Mouse (Mus musculus): ENCODE measurements around the gene Slc35f6. TPM values are rescaled to one million over a fixed set of nuclear protein-coding genes. Genes with fewer than 3 reads are reported as not detected.
A peak's percentile ranks its signal among the peaks of the same experiment; 100 is the strongest.
"Not testable (repeated sequence)": the region's sequence is repeated elsewhere in the genome, so short reads cannot be mapped to it uniquely, and the experiment has no call there.

Slc35f6 gene
- polyA plus RNA-seq, 1 experiment from 2014 or later, result 33.0 TPM

DNA sequence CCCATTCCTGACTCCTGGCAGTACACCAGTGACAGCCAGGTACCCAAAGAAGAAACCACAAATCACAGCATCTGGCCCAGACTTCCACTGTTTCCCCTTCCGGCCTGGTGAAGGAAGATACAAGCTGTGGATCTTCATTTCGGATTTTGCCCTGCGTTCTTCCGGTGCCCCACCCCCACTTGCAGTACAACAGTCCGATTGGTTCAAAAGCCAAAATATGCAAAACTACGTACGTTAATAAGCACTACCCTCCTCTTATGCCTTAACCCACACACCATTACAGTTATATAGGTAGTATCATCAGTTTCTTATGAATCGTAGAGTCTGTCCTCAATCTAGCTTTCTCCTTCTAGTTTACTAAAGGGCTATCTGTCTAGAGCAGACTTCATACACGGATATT lies 17.6 kb downstream of the Slc35f6 start:
- WGBS, result 93% methylated on average over 9 of the region's 9 CpGs
- no peak for ATAC-seq (replicated peaks)

DNA sequence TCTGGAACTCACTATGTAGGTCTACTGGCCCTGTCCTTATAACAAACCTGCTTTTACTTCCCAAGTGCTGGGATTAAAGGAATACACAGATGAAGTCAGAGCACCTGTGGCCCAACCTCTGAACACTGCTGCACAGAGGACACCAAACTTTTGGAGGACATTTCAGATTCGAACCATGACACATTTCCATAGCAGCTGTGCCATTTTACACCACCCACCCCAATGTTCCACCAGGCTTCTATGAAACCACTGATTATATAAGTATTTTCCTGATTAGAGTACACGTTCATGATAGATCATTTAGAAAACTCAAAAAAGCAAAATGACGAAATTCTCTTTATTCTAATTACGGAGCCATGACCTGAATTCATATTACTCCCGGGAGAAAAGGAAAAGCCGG lies 18.2 kb downstream of the Slc35f6 start:
- no peaks in the 10 kb centered on the region for H3K27me3 ChIP-seq (replicated peaks)
- no peaks in the 10 kb centered on the region for H3K36me3 ChIP-seq (replicated peaks)
- H3K4me1 ChIP-seq, result peaks cover 10% of the 10 kb centered on the region
- no peak for ATAC-seq (replicated peaks)
- peak overlapping the region; percentile 82 for H3K4me2 ChIP-seq
- H3K9ac ChIP-seq, result peak overlapping the region; percentile 36
- no peaks in the 10 kb centered on the region for H3K9me3 ChIP-seq
- H3K27ac ChIP-seq, result peak overlapping the region; percentile 66; the same call in 1 of the 2 replicates
- 62% methylated on average over 6 of the region's 6 CpGs for WGBS
- peak overlapping the region; percentile 62 for H3K4me3 ChIP-seq

More for the DNA sequence above, 17.6 kb downstream of the Slc35f6 start:
- Histone ChIP-seq H3K36me3 (replicated peaks) (no peaks in the 10 kb centered on the region), H3K4me2 (no peak overlapping the region), H3K4me1 (peaks cover 10% of the 10 kb centered on the region), H3K4me3 (no peak overlapping the region), H3K9me3 (no peaks in the 10 kb centered on the region), H3K27ac (no peak overlapping the region), H3K9ac (no peak overlapping the region), H3K27me3 (replicated peaks) (no peaks in the 10 kb centered on the region)

DNA sequence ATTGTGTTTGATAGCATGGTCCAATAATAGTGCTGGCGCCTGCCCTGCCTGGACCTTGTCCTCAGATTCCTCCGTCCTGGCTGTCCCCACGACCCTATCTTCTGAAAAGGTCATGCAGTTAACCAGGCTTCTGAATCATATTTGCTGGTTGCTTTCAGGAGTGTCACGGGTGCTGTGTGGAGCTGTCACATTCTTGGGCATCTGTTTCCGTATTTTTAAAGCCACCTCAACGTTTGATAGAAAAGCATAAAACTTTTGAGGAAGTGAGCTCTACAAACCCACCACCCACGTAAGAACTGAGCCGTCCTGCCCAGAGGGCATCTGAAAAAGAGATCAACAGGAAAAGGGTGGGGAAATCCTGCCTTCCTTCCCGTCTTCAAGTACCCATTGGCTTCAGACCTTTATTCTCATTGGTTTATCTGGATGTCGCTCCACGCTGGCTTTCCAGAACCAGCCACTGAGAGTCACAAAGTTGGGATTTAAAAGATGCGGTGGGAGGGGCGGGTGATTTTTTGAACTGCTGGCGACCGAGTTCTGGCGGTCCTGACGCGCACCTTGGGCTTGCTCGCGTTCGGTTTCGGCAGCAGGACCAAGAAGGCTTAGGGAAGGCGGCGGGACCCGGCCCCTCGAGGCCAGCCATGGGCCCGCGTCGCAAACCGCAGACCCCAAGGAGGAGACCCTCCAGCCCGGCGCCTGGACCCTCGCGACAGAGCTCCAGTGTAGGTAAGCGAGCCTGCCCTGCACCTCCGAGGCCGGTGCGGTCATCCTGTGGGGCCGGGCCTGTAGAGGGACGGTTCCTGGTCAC lies 18.9 kb downstream of the Slc35f6 start, which contains the start of gene Cenpa:
TSS of gene Cenpa (plus strand) at position 387 of the 805 bp plus-strand sequence.
- H3K9me3 ChIP-seq, result no peaks in the 10 kb centered on the region
- under 1% methylated on average over 40 of the region's 40 CpGs for WGBS
- peak within 1 kb of the TSS; percentile 66 for H3K27ac ChIP-seq
- peak; percentile 97 for ATAC-seq (replicated peaks)
- H3K36me3 ChIP-seq (replicated peaks), result no peaks in the 10 kb centered on the region
- H3K4me1 ChIP-seq, result peaks cover 10% of the 10 kb centered on the region
- H3K4me3 ChIP-seq, result peak within 1 kb of the TSS; percentile 62
- H3K4me2 ChIP-seq, result peak within 1 kb of the TSS; percentile 82
- H3K27me3 ChIP-seq (replicated peaks), result no peaks in the 10 kb centered on the region
- H3K9ac ChIP-seq, result peak within 1 kb of the TSS; percentile 48

DNA sequence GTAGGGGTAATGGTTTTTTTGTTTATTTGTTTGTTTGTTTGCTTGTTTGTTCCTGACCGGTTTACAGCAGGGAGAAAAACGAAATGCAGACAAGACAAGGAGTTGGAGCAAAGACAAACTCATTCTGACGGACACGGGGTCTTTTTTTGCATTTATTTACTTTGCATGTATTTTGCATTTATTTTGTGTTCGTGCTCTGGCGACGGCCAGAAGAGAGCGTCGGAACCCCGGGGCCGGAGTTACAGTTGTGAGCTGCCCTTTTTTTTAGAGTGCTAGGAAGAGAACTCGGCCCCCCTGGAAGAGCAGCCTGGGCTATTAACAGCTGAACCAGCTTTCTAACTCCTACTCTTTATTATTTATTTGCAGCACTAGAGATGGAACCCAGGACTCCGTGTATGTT lies 19.5 kb downstream of the Slc35f6 start:
- Histone ChIP-seq H3K9ac (peak overlapping the region; percentile 48), H3K36me3 (replicated peaks) (no peaks in the 10 kb centered on the region), H3K9me3 (no peaks in the 10 kb centered on the region), H3K27me3 (replicated peaks) (no peaks in the 10 kb centered on the region), H3K27ac (no peak overlapping the region), H3K4me2 (peak overlapping the region; percentile 82), H3K4me1 (peaks cover 10% of the 10 kb centered on the region), H3K4me3 (peak overlapping the region; percentile 62)
- no peak for ATAC-seq (replicated peaks)
- WGBS, result 1% methylated on average over 13 of the region's 13 CpGs

DNA sequence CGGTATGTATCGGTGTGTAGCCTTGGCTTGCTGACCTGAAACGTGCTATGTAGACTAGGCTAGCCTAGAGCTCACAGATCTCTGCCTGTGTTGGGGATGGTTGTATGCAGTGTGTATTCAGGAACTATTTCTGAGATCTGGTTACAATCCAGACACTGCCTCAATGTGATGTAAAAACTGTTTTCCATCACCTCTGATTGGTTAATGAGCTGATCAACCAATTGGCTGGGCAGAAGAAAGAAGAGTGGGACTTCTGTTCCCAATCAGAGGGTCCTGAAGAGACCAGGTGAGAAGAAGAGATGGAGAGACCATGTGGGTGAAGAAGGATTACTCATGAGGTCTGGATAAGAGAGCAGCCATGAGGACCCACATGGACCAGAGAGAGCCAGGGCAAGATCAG lies 20.0 kb downstream of the Slc35f6 start:
- H3K4me2 ChIP-seq, result peak overlapping the region; percentile 82
- H3K9me3 ChIP-seq, result no peaks in the 10 kb centered on the region
- H3K27me3 ChIP-seq (replicated peaks), result no peaks in the 10 kb centered on the region
- H3K36me3 ChIP-seq (replicated peaks), result no peaks in the 10 kb centered on the region
- no peak for ATAC-seq (replicated peaks)
- peaks cover 10% of the 10 kb centered on the region for H3K4me1 ChIP-seq
- H3K4me3 ChIP-seq, result peak overlapping the region; percentile 62
- 9% methylated on average over 3 of the region's 3 CpGs for whole genome bisulfite sequencing
- no peak overlapping the region for H3K27ac ChIP-seq
- peak overlapping the region; percentile 48 for H3K9ac ChIP-seq

DNA sequence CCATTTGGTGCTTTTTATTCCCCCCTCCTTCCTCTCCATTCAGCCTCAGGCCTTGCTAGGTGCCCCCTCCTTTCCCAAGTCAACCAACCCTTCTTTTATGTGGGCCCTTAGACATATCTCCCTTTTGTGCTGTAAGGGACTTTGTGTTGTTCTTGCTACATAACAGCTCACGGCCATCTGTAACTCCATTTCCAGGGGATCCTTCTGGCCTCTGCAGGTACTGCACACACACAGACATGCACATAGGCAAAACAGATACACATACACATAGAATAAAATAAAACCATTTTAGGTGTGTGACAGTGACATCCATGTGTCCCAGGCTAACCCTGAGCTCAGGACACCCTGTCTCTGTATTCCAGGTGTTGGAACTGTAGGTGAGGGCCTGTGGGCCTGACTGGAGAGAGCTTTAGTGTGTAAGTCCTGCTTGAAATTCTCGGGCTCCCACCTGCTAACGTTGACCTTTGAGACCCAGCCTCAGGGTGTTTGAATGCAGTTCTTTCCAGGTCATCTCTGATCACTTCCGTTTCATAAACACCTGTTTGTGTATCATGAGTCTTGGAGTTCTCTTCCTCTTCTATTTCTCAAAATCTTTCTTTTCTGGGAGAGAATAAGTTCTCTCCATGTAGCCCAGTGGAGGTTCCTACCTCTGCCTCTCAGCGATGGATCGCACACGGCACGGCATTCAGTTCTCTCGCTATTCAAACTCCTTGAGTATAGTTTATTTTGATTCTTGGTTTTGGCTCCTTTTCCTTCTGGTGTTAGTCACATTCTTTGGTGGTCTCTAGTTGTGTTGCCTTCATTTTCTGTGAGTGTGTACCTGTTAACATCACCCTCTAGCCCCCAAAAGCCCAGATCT lies 21.1 kb downstream of the Slc35f6 start:
- H3K4me2 ChIP-seq, result no peak overlapping the region
- H3K36me3 ChIP-seq (replicated peaks), result no peaks in the 10 kb centered on the region
- 93% methylated on average over 9 of the region's 9 CpGs for WGBS
- no peak for ATAC-seq (replicated peaks)
- no peak overlapping the region for H3K4me3 ChIP-seq
- H3K9me3 ChIP-seq, result no peaks in the 10 kb centered on the region
- H3K9ac ChIP-seq, result no peak overlapping the region
- H3K27ac ChIP-seq, result no peak overlapping the region
- peaks cover 10% of the 10 kb centered on the region for H3K4me1 ChIP-seq
- H3K27me3 ChIP-seq (replicated peaks), result no peaks in the 10 kb centered on the region

DNA sequence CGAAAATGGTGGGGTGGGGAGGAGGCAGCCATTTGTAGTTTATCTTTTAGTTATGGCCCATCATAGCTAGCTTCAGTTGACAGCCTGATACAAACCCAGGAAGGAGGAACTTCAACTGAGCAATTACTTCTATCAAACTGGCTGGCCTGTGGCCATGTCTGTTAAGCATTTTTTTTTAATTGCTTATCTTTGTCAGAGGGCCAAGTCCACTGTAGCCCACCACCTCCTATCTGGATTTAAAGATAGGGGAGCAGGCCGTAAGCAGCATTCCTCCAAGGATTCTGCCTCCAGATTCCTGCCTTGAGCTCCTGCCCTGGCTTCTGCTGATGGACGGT lies 21.7 kb downstream of the Slc35f6 start:
- Histone ChIP-seq H3K4me1 (peaks cover 10% of the 10 kb centered on the region), H3K27ac (no peak overlapping the region), H3K9ac (no peak overlapping the region), H3K27me3 (replicated peaks) (no peaks in the 10 kb centered on the region), H3K4me2 (no peak overlapping the region), H3K4me3 (no peak overlapping the region), H3K36me3 (replicated peaks) (no peaks in the 10 kb centered on the region), H3K9me3 (no peaks in the 10 kb centered on the region)
- no peak for ATAC-seq (replicated peaks)
- WGBS, result 91% methylated on average over 3 of the region's 3 CpGs

DNA sequence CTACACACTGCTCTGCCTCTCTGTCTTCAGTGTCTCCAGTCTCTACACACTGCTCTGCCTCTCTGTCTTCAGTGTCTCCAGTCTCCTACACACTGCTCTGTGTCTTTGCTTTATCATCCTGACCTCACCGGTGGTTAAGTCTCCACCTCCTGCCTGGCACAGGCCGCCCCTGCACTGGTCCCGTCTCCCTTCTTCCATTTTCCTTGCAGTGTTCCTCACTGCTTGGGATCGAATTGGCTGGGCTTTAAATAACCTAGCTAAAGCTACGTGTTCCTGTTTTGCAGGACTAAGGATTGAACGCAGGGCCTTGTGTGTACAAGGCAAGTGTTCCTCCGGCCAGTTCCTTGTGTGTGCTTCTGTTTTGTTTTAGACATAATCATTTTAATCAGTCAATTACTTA lies 22.4 kb downstream of the Slc35f6 start:
- Histone ChIP-seq H3K27ac (no peak overlapping the region), H3K27me3 (replicated peaks) (no peaks in the 10 kb centered on the region), H3K9me3 (no peaks in the 10 kb centered on the region), H3K4me1 (peaks cover 10% of the 10 kb centered on the region), H3K9ac (no peak overlapping the region), H3K4me3 (no peak overlapping the region), H3K36me3 (replicated peaks) (no peaks in the 10 kb centered on the region), H3K4me2 (no peak overlapping the region)
- WGBS, result 92% methylated on average over 7 of the region's 7 CpGs
- no peak for ATAC-seq (replicated peaks)

DNA sequence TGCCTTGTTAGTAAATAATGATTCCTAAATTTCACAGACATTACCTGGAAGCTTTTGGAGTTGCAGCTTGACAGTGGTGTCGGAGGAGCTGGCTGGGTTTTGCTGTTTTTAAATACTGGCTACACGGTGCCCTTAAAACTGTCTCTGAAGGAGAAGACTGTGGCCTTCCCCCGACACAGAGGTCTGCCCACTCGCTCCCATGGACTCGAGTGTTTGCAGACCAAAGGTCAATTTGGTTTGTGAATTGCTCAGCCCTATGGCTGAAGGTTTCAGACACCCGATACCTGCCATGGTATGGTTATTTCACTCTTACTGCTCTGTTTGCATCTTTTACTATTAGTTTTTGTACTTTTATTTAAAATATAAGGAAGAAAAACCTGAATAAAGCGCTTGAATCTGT lies 26.3 kb downstream of the Slc35f6 start:
- H3K4me2 ChIP-seq, result no peak overlapping the region
- H3K4me1 ChIP-seq, result no peaks in the 10 kb centered on the region
- no peaks in the 10 kb centered on the region for H3K36me3 ChIP-seq (replicated peaks)
- H3K9me3 ChIP-seq, result no peaks in the 10 kb centered on the region
- H3K4me3 ChIP-seq, result no peak overlapping the region
- no peak overlapping the region for H3K9ac ChIP-seq
- 87% methylated on average over 7 of the region's 7 CpGs for WGBS
- H3K27me3 ChIP-seq (replicated peaks), result no peaks in the 10 kb centered on the region
- no peak for ATAC-seq (replicated peaks)
- no peak overlapping the region for H3K27ac ChIP-seq

DNA sequence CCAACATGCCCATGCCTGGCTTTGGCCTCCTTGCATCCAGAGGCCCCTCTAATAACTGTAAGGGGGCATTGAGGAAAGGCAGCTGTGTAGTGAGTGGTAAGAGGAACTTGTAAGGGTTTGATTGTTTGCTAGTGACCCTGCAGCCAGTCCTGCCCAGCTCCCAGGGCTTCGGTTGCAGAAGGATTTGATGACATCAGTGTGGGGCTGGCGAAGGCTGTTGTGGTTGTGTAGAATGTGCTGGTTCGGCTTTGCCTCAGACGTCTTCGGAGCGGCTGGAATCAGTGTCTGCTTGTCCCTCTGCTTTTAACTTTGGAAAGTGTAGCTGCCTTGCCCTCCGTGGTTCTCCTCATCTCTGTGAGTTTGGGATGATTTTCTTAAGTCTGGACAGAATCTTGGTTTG lies 29.1 kb downstream of the Slc35f6 start:
- no peak overlapping the region for H3K4me3 ChIP-seq
- H3K9me3 ChIP-seq, result no peaks in the 10 kb centered on the region
- no peak overlapping the region for H3K9ac ChIP-seq
- 89% methylated on average over 7 of the region's 7 CpGs for WGBS
- H3K27me3 ChIP-seq (replicated peaks), result no peaks in the 10 kb centered on the region
- ATAC-seq (replicated peaks), result no peak
- no peak overlapping the region for H3K27ac ChIP-seq
- no peak overlapping the region for H3K4me2 ChIP-seq
- no peaks in the 10 kb centered on the region for H3K4me1 ChIP-seq
- no peaks in the 10 kb centered on the region for H3K36me3 ChIP-seq (replicated peaks)

DNA sequence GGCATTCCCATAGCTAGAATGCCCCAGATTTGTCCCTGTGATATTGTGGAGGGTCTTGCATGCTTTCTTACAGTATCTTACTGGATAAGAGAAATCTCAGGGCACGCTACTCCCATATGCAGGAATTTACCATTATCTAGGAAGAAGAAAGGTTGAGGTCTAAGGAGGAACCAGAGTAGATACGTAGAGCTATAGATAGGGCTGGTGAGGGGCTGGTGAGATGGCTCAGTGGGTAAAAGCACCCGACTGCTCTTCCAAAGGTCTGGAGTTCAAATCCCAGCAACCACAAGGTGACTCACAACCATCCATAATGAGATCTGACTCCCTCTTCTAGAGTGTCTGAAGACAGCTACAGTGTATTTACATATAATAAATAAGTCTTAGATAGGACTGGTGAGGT lies 30.3 kb downstream of the Slc35f6 start:
- ATAC-seq (replicated peaks); H3K4me1 ChIP-seq: not testable (repeated sequence)
- WGBS, result 95% methylated on average over 3 of the region's 3 CpGs

DNA sequence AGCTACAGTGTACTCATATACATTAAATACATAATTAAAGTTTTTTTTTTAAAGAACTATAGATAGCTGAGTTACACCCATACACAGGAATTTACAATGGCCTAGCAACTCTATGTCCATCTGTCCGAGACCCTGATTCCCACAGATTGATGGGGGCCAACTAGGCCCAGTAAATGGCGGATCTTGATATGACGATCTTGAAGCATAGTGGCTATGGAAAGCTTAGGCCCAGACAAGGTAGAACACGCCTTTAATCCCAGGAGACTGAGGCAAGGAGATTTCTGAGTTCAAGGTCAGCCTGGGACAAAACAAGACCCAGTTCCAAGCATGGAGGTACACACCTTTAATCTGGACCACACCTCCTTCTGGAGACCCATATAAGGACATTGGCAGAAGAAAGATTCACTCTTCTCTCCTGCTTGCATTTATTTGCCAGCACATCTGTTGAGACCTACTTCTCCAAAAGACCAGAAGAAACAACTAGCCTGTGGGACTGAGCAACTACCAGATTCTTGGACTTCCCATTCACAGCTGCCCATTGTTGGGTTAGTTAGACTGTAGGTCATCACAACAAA lies 31.1 kb downstream of the Slc35f6 start:
- Histone ChIP-seq H3K4me2 (no peak overlapping the region), H3K27me3 (replicated peaks) (no peaks in the 10 kb centered on the region), H3K4me3 (no peak overlapping the region), H3K36me3 (replicated peaks) (no peaks in the 10 kb centered on the region), H3K27ac (no peak overlapping the region), H3K9ac (no peak overlapping the region), H3K9me3 (no peaks in the 10 kb centered on the region), H3K4me1 (no peaks in the 10 kb centered on the region)
- WGBS, result 93% methylated on average over 4 of the region's 4 CpGs
- ATAC-seq (replicated peaks), result no peak

More for the DNA sequence above, 30.3 kb downstream of the Slc35f6 start:
- H3K4me2 ChIP-seq; H3K9me3 ChIP-seq; H3K36me3 ChIP-seq (replicated peaks); H3K27ac ChIP-seq; H3K4me3 ChIP-seq; H3K9ac ChIP-seq; H3K27me3 ChIP-seq (replicated peaks): not testable (repeated sequence)
